In the genomic region with DNA sequence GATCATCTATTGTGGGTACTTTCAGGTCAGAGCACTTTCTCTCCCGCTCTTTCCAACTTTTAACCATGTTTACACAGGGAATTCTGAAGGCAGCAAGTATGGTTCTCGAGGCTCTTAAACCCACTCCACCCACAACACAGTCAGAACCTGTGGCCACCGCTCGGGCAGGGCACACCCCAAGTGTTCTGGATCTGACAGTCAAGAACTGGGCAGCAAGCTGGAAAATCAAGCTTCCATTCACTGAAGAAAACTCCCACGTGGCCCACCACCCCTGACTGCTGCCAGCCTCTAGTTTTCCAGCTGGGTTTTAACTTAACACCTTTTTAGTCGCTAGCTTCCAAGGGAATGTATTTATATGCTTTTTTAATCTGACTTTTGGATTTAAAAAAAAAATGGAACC, we compare ENCODE assay signal across 17 mouse cellular contexts.
DNase-seq lines count a peak whose midpoint lies in the region; ATAC-seq and TF ChIP-seq lines count a peak whose summit lies in the region.
"Had no signal": no experiment of that assay in that cellular context is flagged by ENCODE, and none has a peak within 500 bp of the region (broad histone marks: within the 10 kb centered on the region; RNA-seq: fewer than 3 reads in every experiment).

No protein-coding gene starts in this region.

- TF ChIP-seq CTCF in gastrocnemius, adult 2 months (IDR thresholded peaks at IDR 0.05) = no peak
- TF ChIP-seq CTCF in embryonic fibroblast, embryonic 13.5 days (IDR thresholded peaks at IDR 0.05; ENCODE audit: borderline replicate concordance, insufficient read depth, low read length) = no peak

- no peak for DNase-seq in gastrocnemius, adult 2 months
- DNase-seq in gastrocnemius, adult 18-20 months (ENCODE audit: low spot score) = no peak
- peak; percentile 24 for DNase-seq in lung, postnatal 14 days
- DNase-seq in testis, postnatal 14 days (ENCODE audit: low spot score) = no peak
- DNase-seq in midbrain, embryonic 14.5 days = no peak
- DNase-seq in right cerebral cortex, adult 18-20 months = no peak
- DNase-seq: cerebellum, adult 11 months; cerebellum, postnatal 14 days; thymus, postnatal 4 days had no signal

- H3K4me1 ChIP-seq in embryonic fibroblast, embryonic 13.5 days (ENCODE audit: control insufficient read depth, insufficient read depth, low read length) = peaks cover 10% of the 10 kb centered on the region
- peaks cover 21% of the 10 kb centered on the region for H3K4me1 ChIP-seq in limb, embryonic 15.5 days
- no peaks in the 10 kb centered on the region for H3K4me1 ChIP-seq in midbrain, embryonic 14.5 days (ENCODE audit: control insufficient read depth, insufficient read depth, low read length)

- no peak overlapping the region for H3K9ac ChIP-seq in limb, embryonic 15.5 days
- no peak overlapping the region for H3K9ac ChIP-seq in midbrain, embryonic 14.5 days (replicated peaks; ENCODE audit: low read length)
- H3K9ac ChIP-seq: heart, embryonic 15.5 days; kidney, embryonic 15.5 days had no signal

- intact Hi-C loops in gastrocnemius, adult 2 months (cut with DNase I) = no loop called here

- no peak overlapping the region for H3K4me3 ChIP-seq in gastrocnemius, adult 2 months
- H3K4me3 ChIP-seq in embryonic fibroblast, embryonic 13.5 days (ENCODE audit: insufficient read depth, low read length) = no peak overlapping the region
- no peak overlapping the region for H3K4me3 ChIP-seq in limb, embryonic 15.5 days
- H3K4me3 ChIP-seq in midbrain, embryonic 14.5 days (replicated peaks; ENCODE audit: low read depth, low read length) = no peak overlapping the region
- H3K4me3 ChIP-seq: heart, embryonic 15.5 days; kidney, embryonic 15.5 days had no signal

- H3K27ac ChIP-seq in gastrocnemius, adult 2 months = peak overlapping the region; percentile 75
- H3K27ac ChIP-seq in embryonic fibroblast, embryonic 13.5 days (ENCODE audit: insufficient read depth, low read length) = peak overlapping the region; percentile 38
- H3K27ac ChIP-seq in limb, embryonic 15.5 days = no peak overlapping the region
- H3K27ac ChIP-seq in midbrain, embryonic 14.5 days (replicated peaks; ENCODE audit: low read depth, low read length) = no peak overlapping the region
- H3K27ac ChIP-seq: macrophage had no signal

- no peaks in the 10 kb centered on the region for H3K9me3 ChIP-seq in limb, embryonic 15.5 days
- no peaks in the 10 kb centered on the region for H3K9me3 ChIP-seq in midbrain, embryonic 14.5 days (ENCODE audit: control insufficient read depth, low read length)
- H3K9me3 ChIP-seq: heart, embryonic 15.5 days; kidney, embryonic 15.5 days had no signal

- ATAC-seq in limb, embryonic 15.5 days (ENCODE audit: insufficient number of reproducible peaks, low FRiP score, low TSS enrichment, low read depth) = peak; percentile 53; the same call in 1 of the 2 replicates
- no peak for ATAC-seq in midbrain, embryonic 14.5 days (ENCODE audit: low FRiP score, low TSS enrichment)

- no peaks in the 10 kb centered on the region for H3K36me3 ChIP-seq in limb, embryonic 15.5 days
- no peaks in the 10 kb centered on the region for H3K36me3 ChIP-seq in midbrain, embryonic 14.5 days (ENCODE audit: control insufficient read depth, insufficient read depth, low read length)
- H3K36me3 ChIP-seq: heart, embryonic 15.5 days; kidney, embryonic 15.5 days had no signal

- TF ChIP-seq POLR2A in embryonic fibroblast, embryonic 13.5 days (IDR thresholded peaks at IDR 0.05; ENCODE audit: low read depth, low read length) = no peak

- 27% methylated on average over 6 of the region's 6 CpGs for WGBS in limb, embryonic 15.5 days
- WGBS in midbrain, embryonic 14.5 days = 86% methylated on average over 6 of the region's 6 CpGs

- no peak overlapping the region for H3K4me2 ChIP-seq in limb, embryonic 15.5 days
- H3K4me2 ChIP-seq in midbrain, embryonic 14.5 days (ENCODE audit: low read length) = no peak overlapping the region
- H3K4me2 ChIP-seq: heart, embryonic 15.5 days; liver, embryonic 11.5 days; midbrain, embryonic 11.5 days had no signal

- peaks cover 18% of the 10 kb centered on the region for H3K27me3 ChIP-seq in limb, embryonic 15.5 days
- H3K27me3 ChIP-seq in midbrain, embryonic 14.5 days (ENCODE audit: control insufficient read depth, insufficient read depth, low read length) = no peaks in the 10 kb centered on the region
- H3K27me3 ChIP-seq: CH12.LX; kidney, embryonic 15.5 days had no signal

Comparison
In these comparisons a context has a peak if more than half of its experiments do, and no peak if none do; other contexts are left out.
1. H3K27ac ChIP-seq: peak in gastrocnemius, adult 2 months (single experiment) and embryonic fibroblast, embryonic 13.5 days (single experiment); none in limb, embryonic 15.5 days (single experiment) and midbrain, embryonic 14.5 days (single experiment).